Mouse (Mus musculus): ENCODE measurements around the gene Ift172. TPM values are rescaled to one million over a fixed set of nuclear protein-coding genes. Genes with fewer than 3 reads are reported as not detected.

The Ift172 gene
- polyA plus RNA-seq, 1 experiment from 2014 or later, result 35.1 TPM

- 74% methylated on average over 3 of the region's 3 CpGs for WGBS
- Histone ChIP-seq H3K9ac (ENCODE audit: low read length) (no peak overlapping the region), H3K27me3 (ENCODE audit: control insufficient read depth, insufficient read depth, low read length) (no peaks in the 10 kb centered on the region), H3K9me3 (replicated peaks; ENCODE audit: control insufficient read depth, low read length) (no peaks in the 10 kb centered on the region), H3K4me1 (ENCODE audit: control insufficient read depth, insufficient read depth, low read length) (peaks cover 10% of the 10 kb centered on the region; the same call in 1 of the 2 replicates), H3K27ac (ENCODE audit: low read length) (no peak overlapping the region), H3K36me3 (ENCODE audit: control insufficient read depth, insufficient read depth, low read length) (no peaks in the 10 kb centered on the region), H3K4me3 (replicated peaks; ENCODE audit: low read length) (no peak overlapping the region), H3K4me2 (ENCODE audit: low read depth, low read length) (no peak overlapping the region)
- no peak for ATAC-seq (ENCODE audit: insufficient read depth, low FRiP score)
Observed at GRCm38 (mm10) chr5:31297981-31298380, 7.1 kb upstream of the Ift172 start.

- peaks cover 10% of the 10 kb centered on the region; the same call in 1 of the 2 replicates for H3K4me1 ChIP-seq (ENCODE audit: control insufficient read depth, insufficient read depth, low read length)
- WGBS, result 58% methylated on average over 13 of the region's 13 CpGs
Observed at GRCm38 (mm10) chr5:31297047-31297757, 6.3 kb upstream of the Ift172 start, which contains the start of gene Gckr. Gene Gckr (plus strand): TSS chr5:31297443.

GRCm38 (mm10) chr5:31295606-31296141, 4.8 kb upstream of the Ift172 start, which contains the start of gene Fndc4:
Gene Fndc4 (minus strand): TSS chr5:31296080.
- Histone ChIP-seq H3K36me3 (ENCODE audit: control insufficient read depth, insufficient read depth, low read length) (no peaks in the 10 kb centered on the region), H3K9me3 (replicated peaks; ENCODE audit: control insufficient read depth, low read length) (no peaks in the 10 kb centered on the region), H3K27ac (ENCODE audit: low read length) (peak within 1 kb of the TSS; percentile 19; the same call in 1 of the 2 replicates), H3K4me2 (ENCODE audit: low read depth, low read length) (peak within 1 kb of the TSS; percentile 96), H3K4me1 (ENCODE audit: control insufficient read depth, insufficient read depth, low read length) (peaks cover 10% of the 10 kb centered on the region; the same call in 1 of the 2 replicates), H3K9ac (ENCODE audit: low read length) (peak within 1 kb of the TSS; percentile 93), H3K4me3 (replicated peaks; ENCODE audit: low read length) (peak within 1 kb of the TSS; percentile 79), H3K27me3 (ENCODE audit: control insufficient read depth, insufficient read depth, low read length) (no peaks in the 10 kb centered on the region)
- WGBS, result under 1% methylated on average over 38 of the region's 46 CpGs
- peak; percentile 56 for ATAC-seq (ENCODE audit: insufficient read depth, low FRiP score)

More at GRCm38 (mm10) chr5:31297047-31297757, 6.3 kb upstream of the Ift172 start, which contains the start of gene Gckr:
- no peaks in the 10 kb centered on the region for H3K27me3 ChIP-seq (ENCODE audit: control insufficient read depth, insufficient read depth, low read length)
- no peak within 1 kb of the TSS for H3K9ac ChIP-seq (ENCODE audit: low read length)
- H3K4me3 ChIP-seq (replicated peaks; ENCODE audit: low read length), result peak within 1 kb of the TSS; percentile 79; the same call in 1 of the 2 replicates
- H3K36me3 ChIP-seq (ENCODE audit: control insufficient read depth, insufficient read depth, low read length), result no peaks in the 10 kb centered on the region
- H3K4me2 ChIP-seq (ENCODE audit: low read depth, low read length), result peak within 1 kb of the TSS; percentile 96
- no peaks in the 10 kb centered on the region for H3K9me3 ChIP-seq (replicated peaks; ENCODE audit: control insufficient read depth, low read length)
- no peak within 1 kb of the TSS for H3K27ac ChIP-seq (ENCODE audit: low read length)
- ATAC-seq (ENCODE audit: insufficient read depth, low FRiP score), result no peak

- Histone ChIP-seq H3K4me3 (replicated peaks; ENCODE audit: low read length) (peak overlapping the region; percentile 79), H3K36me3 (ENCODE audit: control insufficient read depth, insufficient read depth, low read length) (no peaks in the 10 kb centered on the region), H3K4me1 (ENCODE audit: control insufficient read depth, insufficient read depth, low read length) (peaks cover 13% of the 10 kb centered on the region; the same call in 1 of the 2 replicates), H3K27me3 (ENCODE audit: control insufficient read depth, insufficient read depth, low read length) (no peaks in the 10 kb centered on the region), H3K4me2 (ENCODE audit: low read depth, low read length) (peak overlapping the region; percentile 96), H3K9me3 (replicated peaks; ENCODE audit: control insufficient read depth, low read length) (no peaks in the 10 kb centered on the region), H3K9ac (ENCODE audit: low read length) (peak overlapping the region; percentile 93), H3K27ac (ENCODE audit: low read length) (peak overlapping the region; percentile 19; the same call in 1 of the 2 replicates)
- WGBS, result 6% methylated on average over 29 of the region's 29 CpGs
- no peak for ATAC-seq (ENCODE audit: insufficient read depth, low FRiP score)
Observed at GRCm38 (mm10) chr5:31294964-31295605, 4.2 kb upstream of the Ift172 start.

- peak overlapping the region; percentile 76 for H3K4me2 ChIP-seq (ENCODE audit: low read depth, low read length)
- no peaks in the 10 kb centered on the region for H3K27me3 ChIP-seq (ENCODE audit: control insufficient read depth, insufficient read depth, low read length)
- H3K27ac ChIP-seq (ENCODE audit: low read length), result peak overlapping the region; percentile 87
- H3K9ac ChIP-seq (ENCODE audit: low read length), result peak overlapping the region; percentile 74
- peak overlapping the region; percentile 68 for H3K4me3 ChIP-seq (replicated peaks; ENCODE audit: low read length)
- peaks cover 15% of the 10 kb centered on the region; the same call in 1 of the 2 replicates for H3K4me1 ChIP-seq (ENCODE audit: control insufficient read depth, insufficient read depth, low read length)
- ATAC-seq (ENCODE audit: insufficient read depth, low FRiP score), result no peak
- H3K9me3 ChIP-seq (replicated peaks; ENCODE audit: control insufficient read depth, low read length), result no peaks in the 10 kb centered on the region
- no peaks in the 10 kb centered on the region for H3K36me3 ChIP-seq (ENCODE audit: control insufficient read depth, insufficient read depth, low read length)
- WGBS, result 3% methylated on average over 9 of the region's 9 CpGs
Observed at GRCm38 (mm10) chr5:31291361-31291688, 409 bp upstream of the Ift172 start.

- H3K4me1 ChIP-seq (ENCODE audit: control insufficient read depth, insufficient read depth, low read length), result peaks cover 9% of the 10 kb centered on the region; the same call in 1 of the 2 replicates
- ATAC-seq (ENCODE audit: insufficient read depth, low FRiP score), result no peak
- H3K9me3 ChIP-seq (replicated peaks; ENCODE audit: control insufficient read depth, low read length), result no peaks in the 10 kb centered on the region
- H3K4me2 ChIP-seq (ENCODE audit: low read depth, low read length), result peak overlapping the region; percentile 76
- H3K4me3 ChIP-seq (replicated peaks; ENCODE audit: low read length), result peak overlapping the region; percentile 68
- 79% methylated on average over 3 of the region's 3 CpGs for WGBS
- peak overlapping the region; percentile 70; the same call in 1 of the 2 replicates for H3K9ac ChIP-seq (ENCODE audit: low read length)
- no peak overlapping the region for H3K27ac ChIP-seq (ENCODE audit: low read length)
- no peaks in the 10 kb centered on the region for H3K36me3 ChIP-seq (ENCODE audit: control insufficient read depth, insufficient read depth, low read length)
- H3K27me3 ChIP-seq (ENCODE audit: control insufficient read depth, insufficient read depth, low read length), result no peaks in the 10 kb centered on the region
Observed at GRCm38 (mm10) chr5:31289626-31290230, 1.2 kb downstream of the Ift172 start.

- Histone ChIP-seq H3K9me3 (replicated peaks; ENCODE audit: control insufficient read depth, low read length) (no peaks in the 10 kb centered on the region), H3K27me3 (ENCODE audit: control insufficient read depth, insufficient read depth, low read length) (no peaks in the 10 kb centered on the region), H3K27ac (ENCODE audit: low read length) (no peak overlapping the region), H3K4me2 (ENCODE audit: low read depth, low read length) (no peak overlapping the region), H3K4me1 (ENCODE audit: control insufficient read depth, insufficient read depth, low read length) (peaks cover 5% of the 10 kb centered on the region; the same call in 1 of the 2 replicates), H3K4me3 (replicated peaks; ENCODE audit: low read length) (no peak overlapping the region), H3K36me3 (ENCODE audit: control insufficient read depth, insufficient read depth, low read length) (peaks cover 3% of the 10 kb centered on the region; the same call in 1 of the 2 replicates), H3K9ac (ENCODE audit: low read length) (no peak overlapping the region)
- ATAC-seq (ENCODE audit: insufficient read depth, low FRiP score), result no peak
- 80% methylated on average over 3 of the region's 3 CpGs for WGBS
Observed at GRCm38 (mm10) chr5:31288655-31289054, 2.3 kb downstream of the Ift172 start.

GRCm38 (mm10) chr5:31288225-31288624, 2.7 kb downstream of the Ift172 start:
- no peak overlapping the region for H3K4me3 ChIP-seq (replicated peaks; ENCODE audit: low read length)
- 64% methylated on average over 4 of the region's 4 CpGs for WGBS

More at GRCm38 (mm10) chr5:31288225-31288624, 2.7 kb downstream of the Ift172 start:
- H3K9ac ChIP-seq (ENCODE audit: low read length), result no peak overlapping the region
- no peaks in the 10 kb centered on the region for H3K27me3 ChIP-seq (ENCODE audit: control insufficient read depth, insufficient read depth, low read length)
- H3K9me3 ChIP-seq (replicated peaks; ENCODE audit: control insufficient read depth, low read length), result no peaks in the 10 kb centered on the region
- H3K36me3 ChIP-seq (ENCODE audit: control insufficient read depth, insufficient read depth, low read length), result peaks cover 6% of the 10 kb centered on the region; the same call in 1 of the 2 replicates
- H3K4me1 ChIP-seq (ENCODE audit: control insufficient read depth, insufficient read depth, low read length), result peaks cover 5% of the 10 kb centered on the region; the same call in 1 of the 2 replicates
- H3K4me2 ChIP-seq (ENCODE audit: low read depth, low read length), result no peak overlapping the region
- H3K27ac ChIP-seq (ENCODE audit: low read length), result no peak overlapping the region
- ATAC-seq (ENCODE audit: insufficient read depth, low FRiP score), result no peak
